Mouse (Mus musculus): ENCODE data around the gene Fnbp1. TPM values are rescaled to one million over a fixed set of nuclear protein-coding genes. Genes with fewer than 3 reads are reported as not detected.

The Fnbp1 gene
- polyA plus RNA-seq, 1 experiment: 126 TPM

DNA sequence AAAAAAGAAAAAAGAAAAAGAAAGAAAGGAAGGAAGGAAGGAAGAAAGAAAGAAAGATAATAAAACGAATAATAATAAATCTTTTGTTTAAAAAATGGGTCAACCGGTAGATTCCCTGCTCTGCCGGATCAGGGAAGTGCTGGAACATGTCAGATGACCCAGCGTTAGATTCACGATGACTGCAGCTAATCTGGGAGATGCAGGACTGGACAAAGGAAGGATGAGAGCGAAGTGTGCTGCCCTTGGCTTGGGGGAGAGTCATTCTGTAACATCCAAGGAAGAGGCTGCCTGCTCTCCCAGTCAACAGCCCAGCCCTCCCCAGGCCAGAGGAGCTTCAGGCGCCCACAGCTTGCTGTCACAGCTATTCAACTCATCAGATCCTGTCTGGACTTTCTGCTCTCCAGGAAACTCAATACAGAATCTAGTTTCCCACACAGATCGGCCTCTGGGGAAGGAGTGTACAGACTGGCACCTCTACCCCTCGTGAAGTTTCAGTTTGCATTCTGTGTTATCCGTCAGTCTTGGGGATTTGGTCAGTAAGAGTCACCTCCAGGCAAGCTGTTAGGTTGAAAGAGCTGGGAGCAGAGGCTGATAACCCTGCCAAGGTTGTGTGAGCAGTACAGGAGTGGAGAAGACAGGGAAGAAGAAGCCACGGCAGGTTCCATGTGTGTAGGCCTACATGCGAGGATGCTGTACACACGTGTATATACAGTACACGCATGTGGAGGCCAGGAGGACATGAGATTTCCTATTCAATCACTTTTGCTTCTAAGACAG is 11.9 kb downstream of the Fnbp1 start:
- Histone ChIP-seq H3K4me3 (ENCODE audit: insufficient read depth, low read length) (no peak overlapping the region), H3K27ac (ENCODE audit: insufficient read depth, low read length) (no peak overlapping the region), H3K4me1 (ENCODE audit: control insufficient read depth, insufficient read depth, low read length) (peaks cover 5% of the 10 kb centered on the region; the same call in 1 of the 2 replicates)
- TF ChIP-seq CTCF (IDR thresholded peaks at IDR 0.05; ENCODE audit: extremely low read depth, insufficient read depth, low read length) (no peak), POLR2A (IDR thresholded peaks at IDR 0.05; ENCODE audit: extremely low read depth, insufficient read depth, low read length) (no peak)

DNA sequence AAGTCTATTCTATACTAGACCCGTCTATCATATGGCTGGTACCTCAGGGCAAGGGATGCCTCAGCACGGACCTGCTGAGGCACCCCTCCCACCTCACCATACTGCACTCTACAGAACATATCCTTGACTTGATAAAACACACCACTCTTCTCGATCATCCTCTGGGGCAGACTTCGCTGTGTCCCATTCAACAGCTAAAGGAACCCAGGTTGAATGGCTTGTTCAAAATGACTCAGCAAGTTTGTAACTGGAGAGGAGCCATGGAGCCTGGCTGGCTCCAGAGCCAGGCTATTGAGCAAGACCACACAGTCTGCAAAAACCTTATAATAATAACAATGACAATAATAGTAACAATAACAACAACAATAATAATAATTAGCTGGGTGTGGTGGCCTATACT is 13.9 kb downstream of the Fnbp1 start:
- H3K4me1 ChIP-seq (ENCODE audit: control insufficient read depth, insufficient read depth, low read length): peaks cover 3% of the 10 kb centered on the region; the same call in 1 of the 2 replicates
- no peak overlapping the region for H3K4me3 ChIP-seq (ENCODE audit: insufficient read depth, low read length)
- TF ChIP-seq CTCF (IDR thresholded peaks at IDR 0.05; ENCODE audit: extremely low read depth, insufficient read depth, low read length) (no peak), POLR2A (IDR thresholded peaks at IDR 0.05; ENCODE audit: extremely low read depth, insufficient read depth, low read length) (no peak)
- no peak overlapping the region for H3K27ac ChIP-seq (ENCODE audit: insufficient read depth, low read length)

GRCm38 (mm10) chr2:31127219-31127618 is 14.6 kb downstream of the Fnbp1 start:
- Histone ChIP-seq H3K27ac (ENCODE audit: insufficient read depth, low read length) (no peak overlapping the region), H3K4me1 (ENCODE audit: control insufficient read depth, insufficient read depth, low read length) (peaks cover 3% of the 10 kb centered on the region; the same call in 1 of the 2 replicates), H3K4me3 (ENCODE audit: insufficient read depth, low read length) (no peak overlapping the region)
- TF ChIP-seq CTCF (IDR thresholded peaks at IDR 0.05; ENCODE audit: extremely low read depth, insufficient read depth, low read length): no peak
- TF ChIP-seq POLR2A (IDR thresholded peaks at IDR 0.05; ENCODE audit: extremely low read depth, insufficient read depth, low read length): no peak

DNA sequence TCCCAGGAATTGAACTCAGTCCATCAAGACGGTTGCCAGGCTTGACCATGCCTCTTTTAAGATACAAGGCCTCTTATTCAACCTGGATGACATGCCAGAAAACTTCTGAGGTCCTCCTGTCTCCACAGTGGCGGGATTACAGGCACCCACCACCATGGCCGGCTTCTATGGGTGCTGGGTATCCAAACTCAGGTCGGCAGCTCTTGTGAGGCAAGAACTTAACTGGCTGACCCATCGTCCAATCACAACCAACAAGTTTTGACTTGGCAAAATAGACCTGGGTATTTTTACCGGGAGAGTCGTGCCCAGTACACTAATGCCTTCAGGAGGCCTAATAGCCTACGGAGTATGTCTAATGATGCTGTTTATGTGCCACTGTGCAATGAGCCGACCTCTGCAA is 15.8 kb downstream of the Fnbp1 start:
- TF ChIP-seq CTCF (IDR thresholded peaks at IDR 0.05; ENCODE audit: extremely low read depth, insufficient read depth, low read length) (no peak), POLR2A (IDR thresholded peaks at IDR 0.05; ENCODE audit: extremely low read depth, insufficient read depth, low read length) (no peak)
- peaks cover 3% of the 10 kb centered on the region; the same call in 1 of the 2 replicates for H3K4me1 ChIP-seq (ENCODE audit: control insufficient read depth, insufficient read depth, low read length)
- no peak overlapping the region for H3K4me3 ChIP-seq (ENCODE audit: insufficient read depth, low read length)
- H3K27ac ChIP-seq (ENCODE audit: insufficient read depth, low read length): no peak overlapping the region

- Histone ChIP-seq H3K4me3 (ENCODE audit: insufficient read depth, low read length) (no peak overlapping the region), H3K4me1 (ENCODE audit: control insufficient read depth, insufficient read depth, low read length) (peaks cover 3% of the 10 kb centered on the region; the same call in 1 of the 2 replicates), H3K27ac (ENCODE audit: insufficient read depth, low read length) (no peak overlapping the region)
- TF ChIP-seq CTCF (IDR thresholded peaks at IDR 0.05; ENCODE audit: extremely low read depth, insufficient read depth, low read length) (no peak), POLR2A (IDR thresholded peaks at IDR 0.05; ENCODE audit: extremely low read depth, insufficient read depth, low read length) (no peak)
These were observed 16.7 kb downstream of the Fnbp1 start for GRCm38 (mm10) chr2:31125156-31125555.

DNA sequence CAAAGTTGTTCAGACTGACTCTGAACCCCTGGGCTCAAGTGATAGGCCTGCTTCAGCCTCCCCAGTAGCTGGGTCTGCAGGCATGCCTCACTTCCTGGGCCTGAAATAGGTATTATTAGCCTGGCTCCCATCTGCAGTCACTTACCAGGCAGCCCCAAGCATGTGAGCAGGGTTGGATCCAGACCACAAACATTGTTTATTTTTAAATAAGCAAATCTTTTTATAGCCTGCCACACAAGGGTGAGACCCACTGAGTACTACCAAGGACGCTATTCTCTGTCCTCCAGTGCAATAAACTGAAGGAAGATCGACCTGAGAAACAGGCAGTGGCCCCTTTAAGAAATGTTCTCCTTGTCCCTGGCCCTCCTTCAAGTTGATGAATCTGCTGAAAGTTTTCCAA is 17.1 kb downstream of the Fnbp1 start:
- Histone ChIP-seq H3K4me1 (ENCODE audit: control insufficient read depth, insufficient read depth, low read length) (peaks cover 3% of the 10 kb centered on the region; the same call in 1 of the 2 replicates), H3K27ac (ENCODE audit: insufficient read depth, low read length) (no peak overlapping the region), H3K4me3 (ENCODE audit: insufficient read depth, low read length) (no peak overlapping the region)
- no peak for TF ChIP-seq POLR2A (IDR thresholded peaks at IDR 0.05; ENCODE audit: extremely low read depth, insufficient read depth, low read length)
- TF ChIP-seq CTCF (IDR thresholded peaks at IDR 0.05; ENCODE audit: extremely low read depth, insufficient read depth, low read length): no peak

DNA sequence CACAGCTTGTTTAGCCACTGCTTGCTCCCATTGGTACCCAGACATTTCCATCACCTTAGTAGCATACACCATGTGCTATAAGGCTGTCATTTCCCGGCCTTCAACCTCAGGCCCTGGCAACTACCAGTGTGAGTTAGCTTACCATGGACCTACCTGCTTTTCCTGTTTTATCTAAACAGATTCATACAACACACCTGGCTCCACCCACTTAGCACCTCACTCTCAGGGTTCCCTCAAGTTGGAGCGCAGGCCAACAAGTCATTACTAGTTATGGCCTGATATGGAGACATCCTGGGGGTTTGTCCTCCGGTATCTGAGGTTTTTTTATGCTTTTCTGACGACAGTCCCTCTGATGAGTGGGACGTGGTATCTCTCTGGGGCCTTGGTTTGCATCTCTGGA is 18.3 kb downstream of the Fnbp1 start:
- TF ChIP-seq CTCF (IDR thresholded peaks at IDR 0.05; ENCODE audit: extremely low read depth, insufficient read depth, low read length): no peak
- TF ChIP-seq POLR2A (IDR thresholded peaks at IDR 0.05; ENCODE audit: extremely low read depth, insufficient read depth, low read length): no peak
- Histone ChIP-seq H3K4me1 (ENCODE audit: control insufficient read depth, insufficient read depth, low read length) (peaks cover 3% of the 10 kb centered on the region; the same call in 1 of the 2 replicates), H3K4me3 (ENCODE audit: insufficient read depth, low read length) (no peak overlapping the region), H3K27ac (ENCODE audit: insufficient read depth, low read length) (no peak overlapping the region)

DNA sequence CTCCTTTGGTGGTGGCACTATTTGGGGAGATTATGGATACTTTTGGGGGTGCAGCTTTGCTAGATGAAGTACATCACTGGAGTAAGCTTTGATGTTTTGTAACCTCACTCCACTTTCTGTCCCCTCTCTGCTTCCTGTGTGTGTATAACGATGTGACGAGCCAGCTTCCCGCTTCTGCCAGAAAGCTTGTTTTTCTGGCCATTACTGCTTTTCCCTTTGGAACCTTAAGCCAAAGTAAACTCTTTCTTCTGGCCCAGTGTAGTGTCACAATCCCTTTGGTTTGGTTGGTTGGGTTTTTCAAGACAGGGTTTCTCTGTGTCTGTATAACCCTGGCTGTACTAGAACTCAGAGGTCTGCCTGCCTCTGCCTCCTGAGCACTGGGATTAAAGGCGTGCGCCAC is 19.0 kb downstream of the Fnbp1 start:
- TF ChIP-seq POLR2A (IDR thresholded peaks at IDR 0.05; ENCODE audit: extremely low read depth, insufficient read depth, low read length) (no peak), CTCF (IDR thresholded peaks at IDR 0.05; ENCODE audit: extremely low read depth, insufficient read depth, low read length) (no peak)
- H3K4me3 ChIP-seq (ENCODE audit: insufficient read depth, low read length): no peak overlapping the region
- no peak overlapping the region for H3K27ac ChIP-seq (ENCODE audit: insufficient read depth, low read length)
- peaks cover 1% of the 10 kb centered on the region; the same call in 1 of the 2 replicates for H3K4me1 ChIP-seq (ENCODE audit: control insufficient read depth, insufficient read depth, low read length)

DNA sequence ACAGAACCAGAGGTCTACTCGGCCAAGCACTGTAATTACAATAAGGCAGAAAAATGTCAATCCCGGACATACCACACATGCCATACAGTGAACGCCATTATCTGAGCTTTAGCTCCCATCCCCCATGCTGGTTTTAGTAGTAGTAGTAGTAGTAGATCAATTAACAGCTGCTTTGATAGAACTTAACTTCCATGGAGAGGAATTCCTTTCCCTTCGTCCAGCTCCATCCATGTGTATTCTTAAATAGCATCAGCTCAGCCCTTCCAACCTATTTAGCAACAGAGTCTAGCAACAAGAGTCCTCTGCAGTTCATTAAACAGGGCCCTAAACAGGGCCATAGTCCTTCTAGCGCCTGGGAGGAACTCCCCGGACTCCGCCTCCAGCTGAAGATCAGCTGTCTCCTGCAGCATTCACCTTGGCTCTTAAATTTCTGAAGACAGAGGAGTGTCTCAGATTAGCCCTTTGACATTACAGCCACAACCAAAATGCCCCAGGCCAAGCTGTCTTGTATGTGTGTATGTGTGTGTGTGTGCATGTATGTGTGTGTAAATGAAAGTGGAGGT is 20.6 kb downstream of the Fnbp1 start:
- Histone ChIP-seq H3K4me1 (ENCODE audit: control insufficient read depth, insufficient read depth, low read length) (no peaks in the 10 kb centered on the region), H3K4me3 (ENCODE audit: insufficient read depth, low read length) (no peak overlapping the region), H3K27ac (ENCODE audit: insufficient read depth, low read length) (no peak overlapping the region)
- no peak for TF ChIP-seq CTCF (IDR thresholded peaks at IDR 0.05; ENCODE audit: extremely low read depth, insufficient read depth, low read length)
- TF ChIP-seq POLR2A (IDR thresholded peaks at IDR 0.05; ENCODE audit: extremely low read depth, insufficient read depth, low read length): no peak

GRCm38 (mm10) chr2:31119795-31120194 is 22.0 kb downstream of the Fnbp1 start:
- no peak for TF ChIP-seq POLR2A (IDR thresholded peaks at IDR 0.05; ENCODE audit: extremely low read depth, insufficient read depth, low read length)
- TF ChIP-seq CTCF (IDR thresholded peaks at IDR 0.05; ENCODE audit: extremely low read depth, insufficient read depth, low read length): no peak
- Histone ChIP-seq H3K4me1 (ENCODE audit: control insufficient read depth, insufficient read depth, low read length) (0 out of 2 replicates have a peak, but pooled peaks cover 1% of the 10 kb centered on the region), H3K4me3 (ENCODE audit: insufficient read depth, low read length) (no peak overlapping the region), H3K27ac (ENCODE audit: insufficient read depth, low read length) (no peak overlapping the region)

Data from cortical plate, adult 2 months (tissue).